Comparison of ENCODE assay signal across 10 mouse cellular contexts in genomic region chr1:20905501-20906127, GRCm38 (mm10). TPM values are rescaled to one million over a fixed set of nuclear protein-coding genes. Genes with fewer than 3 reads are reported as not detected.
DNase-seq lines count a peak whose midpoint lies in the region; ATAC-seq and TF ChIP-seq lines count a peak whose summit lies in the region.
"Had no signal": no experiment of that assay in that cellular context is flagged by ENCODE, and none has a peak within 500 bp of the region (broad histone marks: within the 10 kb centered on the region; RNA-seq: fewer than 3 reads in every experiment).

No protein-coding gene starts in this region.

- no peak overlapping the region for H3K9ac ChIP-seq in hindbrain, postnatal 0 days (replicated peaks; ENCODE audit: low read length)
- H3K9ac ChIP-seq in midbrain, embryonic 13.5 days (replicated peaks) = no peak overlapping the region
- H3K9ac ChIP-seq: kidney, embryonic 15.5 days had no signal

- H3K4me1 ChIP-seq in forebrain, embryonic 10.5 days = peaks cover 42% of the 10 kb centered on the region
- no peaks in the 10 kb centered on the region; the same call in 1 of the 2 replicates for H3K4me1 ChIP-seq in hindbrain, postnatal 0 days (ENCODE audit: insufficient read depth, low read length)
- H3K4me1 ChIP-seq in midbrain, embryonic 13.5 days (replicated peaks) = peaks cover 13% of the 10 kb centered on the region

- peak overlapping the region; percentile 58; the same call in 1 of the 2 replicates for H3K27ac ChIP-seq in forebrain, embryonic 10.5 days
- peak overlapping the region; percentile 77 for H3K27ac ChIP-seq in hindbrain, postnatal 0 days
- H3K27ac ChIP-seq in midbrain, embryonic 13.5 days = peak overlapping the region; percentile 30
- H3K27ac ChIP-seq: kidney, embryonic 15.5 days had no signal

- ATAC-seq in hindbrain, postnatal 0 days = peak; percentile 93
- ATAC-seq in midbrain, embryonic 13.5 days = peak; percentile 77

- peak; percentile 95 for DNase-seq in brain, adult 2 months (ENCODE audit: low read depth, low spot score)
- DNase-seq in forebrain, embryonic 10.5 days (ENCODE audit: extremely low spot score, low spot score) = no peak
- peak; percentile 78 for DNase-seq in hindbrain, postnatal 0 days (ENCODE audit: low spot score)
- DNase-seq in urinary bladder, postnatal 4 days (ENCODE audit: low spot score in 2 of 2) = no peak
- DNase-seq in adipocyte (ENCODE audit: low spot score) = no peak
- no peak for DNase-seq in gastrocnemius, adult 8-10 months (ENCODE audit: low spot score in 2 of 2)
- no peak for DNase-seq in heart, adult 9 months (ENCODE audit: low spot score in 2 of 2)
- DNase-seq: gastrocnemius, postnatal 14 days had no signal

- no peaks in the 10 kb centered on the region for H3K9me3 ChIP-seq in forebrain, embryonic 10.5 days
- no peaks in the 10 kb centered on the region for H3K9me3 ChIP-seq in hindbrain, postnatal 0 days (ENCODE audit: low read length)
- no peaks in the 10 kb centered on the region for H3K9me3 ChIP-seq in midbrain, embryonic 13.5 days
- H3K9me3 ChIP-seq: kidney, embryonic 15.5 days had no signal

- no peaks in the 10 kb centered on the region for H3K36me3 ChIP-seq in forebrain, embryonic 10.5 days (replicated peaks)
- H3K36me3 ChIP-seq in hindbrain, postnatal 0 days (ENCODE audit: insufficient read depth, low read length) = no peaks in the 10 kb centered on the region
- no peaks in the 10 kb centered on the region for H3K36me3 ChIP-seq in midbrain, embryonic 13.5 days
- H3K36me3 ChIP-seq: kidney, embryonic 15.5 days had no signal

- no peak overlapping the region for H3K4me3 ChIP-seq in forebrain, embryonic 10.5 days
- no peak overlapping the region for H3K4me3 ChIP-seq in hindbrain, postnatal 0 days (ENCODE audit: low read length)
- H3K4me3 ChIP-seq in midbrain, embryonic 13.5 days (replicated peaks) = no peak overlapping the region
- H3K4me3 ChIP-seq: kidney, embryonic 15.5 days had no signal

- no peak overlapping the region for H3K4me2 ChIP-seq in hindbrain, postnatal 0 days (ENCODE audit: low read depth, low read length)
- H3K4me2 ChIP-seq in midbrain, embryonic 13.5 days (replicated peaks) = no peak overlapping the region
- H3K4me2 ChIP-seq: kidney, embryonic 15.5 days had no signal

- H3K27me3 ChIP-seq in forebrain, embryonic 10.5 days (ENCODE audit: poor library complexity, severe bottlenecking) = no peaks in the 10 kb centered on the region
- H3K27me3 ChIP-seq in hindbrain, postnatal 0 days (ENCODE audit: insufficient read depth, low read length) = no peaks in the 10 kb centered on the region
- no peaks in the 10 kb centered on the region for H3K27me3 ChIP-seq in midbrain, embryonic 13.5 days
- H3K27me3 ChIP-seq: kidney, embryonic 15.5 days had no signal

- no peak for TF ChIP-seq CTCF in hindbrain, postnatal 0 days (IDR thresholded peaks at IDR 0.05; ENCODE audit: low read depth)

- 73% methylated on average over 8 of the region's 8 CpGs for WGBS in forebrain, embryonic 10.5 days
- WGBS in hindbrain, postnatal 0 days = 29% methylated on average over 8 of the region's 8 CpGs
- 63% methylated on average over 8 of the region's 8 CpGs for WGBS in midbrain, embryonic 13.5 days

RNA-seq across cellular contexts. Expression of gene Paqr8, which starts 15.2 kb away (rescaled TPM):
- polyA plus RNA-seq in forebrain, embryonic 10.5 days (2016; fragmentation: Nextera tagmentation; extraction: Ambion mirVana) = 5.5 and 5.6 TPM in 2 replicates
- total RNA-seq in hindbrain, postnatal 0 days (2014; rRNA removed) = 187 and 212 TPM in 2 replicates
- polyA plus RNA-seq in hindbrain, postnatal 0 days (2015; fragmentation: Nextera tagmentation; extraction: Ambion mirVana) = 47.8 and 51.6 TPM in 2 replicates
- polyA plus RNA-seq in midbrain, embryonic 13.5 days (2015; fragmentation: Nextera tagmentation; extraction: Ambion mirVana) = 12.5 and 13.4 TPM in 2 replicates
- total RNA-seq in gastrocnemius, adult 8-10 months (2022) = under 1 TPM; 0.58 to 0.92 (median 0.79) TPM

RNA-seq across cellular contexts. Expression of gene Efhc1, which starts 45.8 kb away (rescaled TPM):
- polyA plus RNA-seq in forebrain, embryonic 10.5 days (2016; fragmentation: Nextera tagmentation; extraction: Ambion mirVana) = 1.3 and 2.1 TPM in 2 replicates
- total RNA-seq in hindbrain, postnatal 0 days (2014; rRNA removed) = 2.7 and 8.1 TPM in 2 replicates
- 3.4 and 3.9 TPM in 2 replicates for polyA plus RNA-seq in hindbrain, postnatal 0 days (2015; fragmentation: Nextera tagmentation; extraction: Ambion mirVana)
- 1.5 TPM in 2 replicates for polyA plus RNA-seq in midbrain, embryonic 13.5 days (2015; fragmentation: Nextera tagmentation; extraction: Ambion mirVana)
- total RNA-seq in gastrocnemius, adult 8-10 months (2022) = under 1 TPM in 3 of 4 experiments, not detected in 1; 0.12 to 0.29 (median 0.13) TPM

Comparison
In these comparisons a context has a peak if more than half of its experiments do, and no peak if none do; other contexts are left out.
1. DNase-seq: peak in brain, adult 2 months (single experiment) and hindbrain, postnatal 0 days (single experiment); none in forebrain, embryonic 10.5 days (single experiment), urinary bladder, postnatal 4 days (0 of 2), adipocyte (single experiment), gastrocnemius, adult 8-10 months (0 of 2) and heart, adult 9 months (0 of 2).
2. Peak in every context shown above with its lines, with median percentiles within 50 percentile points of each other: H3K27ac ChIP-seq.